ENCODE assay signal across 8 mouse cellular contexts in genomic region chr3:88467116-88467824, GRCm38 (mm10). TPM values are rescaled to one million over a fixed set of nuclear protein-coding genes. Genes with fewer than 3 reads are reported as not detected.
A peak's percentile ranks its signal among the peaks of the same experiment; 100 is the strongest.
DNase-seq lines count a peak whose midpoint lies in the region; ATAC-seq and TF ChIP-seq lines count a peak whose summit lies in the region.

No protein-coding gene starts in this region.

- WGBS in bone marrow, adult 2 months = 30% methylated on average over 16 of the region's 16 CpGs
- 26% methylated on average over 16 of the region's 16 CpGs for WGBS in embryonic facial prominence, embryonic 14.5 days
- WGBS in heart, embryonic 12.5 days = 29% methylated on average over 16 of the region's 16 CpGs
- WGBS in kidney, embryonic 15.5 days = 30% methylated on average over 16 of the region's 16 CpGs

- no peaks in the 10 kb centered on the region for H3K9me3 ChIP-seq in embryonic facial prominence, embryonic 14.5 days (ENCODE audit: control insufficient read depth, low read length)
- H3K9me3 ChIP-seq in heart, embryonic 12.5 days (replicated peaks) = 0 out of 2 replicates have a peak, but pooled peaks cover 4% of the 10 kb centered on the region
- no peaks in the 10 kb centered on the region for H3K9me3 ChIP-seq in kidney, embryonic 15.5 days (replicated peaks)

- H3K4me3 ChIP-seq in bone marrow, adult 2 months (replicated peaks; ENCODE audit: control insufficient read depth, low read depth, low read length) = no peak overlapping the region
- no peak overlapping the region for H3K4me3 ChIP-seq in embryonic facial prominence, embryonic 14.5 days (ENCODE audit: low read depth, low read length)
- no peak overlapping the region for H3K4me3 ChIP-seq in heart, embryonic 12.5 days
- H3K4me3 ChIP-seq in kidney, embryonic 15.5 days (replicated peaks) = no peak overlapping the region

- no peaks in the 10 kb centered on the region for H3K36me3 ChIP-seq in embryonic facial prominence, embryonic 14.5 days (ENCODE audit: control insufficient read depth, insufficient read depth, low read length)
- no peaks in the 10 kb centered on the region for H3K36me3 ChIP-seq in heart, embryonic 12.5 days
- no peaks in the 10 kb centered on the region for H3K36me3 ChIP-seq in kidney, embryonic 15.5 days

- no peaks in the 10 kb centered on the region for H3K27me3 ChIP-seq in embryonic facial prominence, embryonic 14.5 days (replicated peaks; ENCODE audit: control insufficient read depth, insufficient read depth, low read length)
- peaks cover 8% of the 10 kb centered on the region; the same call in 1 of the 2 replicates for H3K27me3 ChIP-seq in heart, embryonic 12.5 days (replicated peaks)
- H3K27me3 ChIP-seq in kidney, embryonic 15.5 days = 0 out of 2 replicates have a peak, but pooled peaks cover 2% of the 10 kb centered on the region

- no peak for TF ChIP-seq POLR2A in bone marrow, adult 2 months (IDR thresholded peaks at IDR 0.05; ENCODE audit: borderline replicate concordance, control insufficient read depth, low read depth, low read length)

- ATAC-seq in embryonic facial prominence, embryonic 14.5 days (ENCODE audit: low read depth) = peak; percentile 93
- ATAC-seq in heart, embryonic 12.5 days (ENCODE audit: insufficient number of reproducible peaks, low FRiP score) = peak; percentile 64
- peak; percentile 80 for ATAC-seq in kidney, embryonic 15.5 days (replicated peaks; ENCODE audit: low FRiP score)

- H3K4me1 ChIP-seq in bone marrow, adult 2 months (ENCODE audit: control insufficient read depth, insufficient read depth, low read length) = peaks cover 3% of the 10 kb centered on the region
- no peaks in the 10 kb centered on the region for H3K4me1 ChIP-seq in embryonic facial prominence, embryonic 14.5 days (ENCODE audit: control insufficient read depth, insufficient read depth, low read length)
- peaks cover 3% of the 10 kb centered on the region for H3K4me1 ChIP-seq in heart, embryonic 12.5 days (replicated peaks)
- H3K4me1 ChIP-seq in kidney, embryonic 15.5 days = peaks cover 9% of the 10 kb centered on the region

- no peak overlapping the region for H3K4me2 ChIP-seq in embryonic facial prominence, embryonic 14.5 days (ENCODE audit: low read depth, low read length)
- H3K4me2 ChIP-seq in heart, embryonic 12.5 days = no peak overlapping the region
- H3K4me2 ChIP-seq in kidney, embryonic 15.5 days = no peak overlapping the region

- 0 out of 2 replicates have a peak overlapping the region, but pooled peaks have one; percentile 10 for H3K9ac ChIP-seq in embryonic facial prominence, embryonic 14.5 days (ENCODE audit: low read depth, low read length)
- no peak overlapping the region for H3K9ac ChIP-seq in heart, embryonic 12.5 days
- H3K9ac ChIP-seq in kidney, embryonic 15.5 days = no peak overlapping the region

- peak; percentile 97 for TF ChIP-seq CTCF in bone marrow, adult 2 months (IDR thresholded peaks at IDR 0.05; ENCODE audit: control insufficient read depth, insufficient read depth, low read length)

- DNase-seq in A20 (ENCODE audit: low read depth, low spot score) (peak; percentile 84), liver (peak; percentile 90)
- peak; percentile 94 for DNase-seq in embryonic facial prominence, embryonic 14.5 days (ENCODE audit: low spot score)
- peak; percentile 52 to 78 for DNase-seq in monocyte, adult 2 months (ENCODE audit: low read depth in 1 of 2, low spot score in 2 of 2)
- peak; percentile 94 to 97 for DNase-seq in spleen, postnatal 10 days (ENCODE audit: low spot score in 2 of 2)

- 0 out of 2 replicates have a peak overlapping the region, but pooled peaks have one; percentile 41 for H3K27ac ChIP-seq in bone marrow, adult 2 months (ENCODE audit: control insufficient read depth, insufficient read depth, low read depth, low read length, poor library complexity)
- no peak overlapping the region for H3K27ac ChIP-seq in embryonic facial prominence, embryonic 14.5 days (replicated peaks; ENCODE audit: low read depth, low read length)
- no peak overlapping the region for H3K27ac ChIP-seq in heart, embryonic 12.5 days (ENCODE audit: poor library complexity, severe bottlenecking)
- H3K27ac ChIP-seq in kidney, embryonic 15.5 days = no peak overlapping the region

RNA-seq across cellular contexts. Expression of gene Sema4a, which starts 6.3 kb away (rescaled TPM):
- polyA plus RNA-seq in bone marrow, adult 2 months (2011; ENCODE audit: insufficient read depth, insufficient read length, low replicate concordance, missing spikeins) = 43.9 and 131 TPM in 2 replicates
- polyA plus RNA-seq in embryonic facial prominence, embryonic 14.5 days (2014; fragmentation: Nextera tagmentation; extraction: Ambion mirVana) = 9.5 and 10.1 TPM in 2 replicates
- 0.92 and 1.3 TPM in 2 replicates for polyA plus RNA-seq in heart, embryonic 12.5 days (2016; fragmentation: Nextera tagmentation; extraction: Ambion mirVana)
- 14.0 and 14.7 TPM in 2 replicates for polyA plus RNA-seq in kidney, embryonic 15.5 days (2015; fragmentation: Nextera tagmentation; extraction: Ambion mirVana)

RNA-seq across cellular contexts. Expression of gene Slc25a44, which starts 42.3 kb away (rescaled TPM):
- 15.7 and 17.4 TPM in 2 replicates for polyA plus RNA-seq in bone marrow, adult 2 months (2011; ENCODE audit: insufficient read depth, insufficient read length, low replicate concordance, missing spikeins)
- polyA plus RNA-seq in embryonic facial prominence, embryonic 14.5 days (2014; fragmentation: Nextera tagmentation; extraction: Ambion mirVana) = 18.1 and 21.4 TPM in 2 replicates
- 14.1 and 14.3 TPM in 2 replicates for polyA plus RNA-seq in heart, embryonic 12.5 days (2016; fragmentation: Nextera tagmentation; extraction: Ambion mirVana)
- 17.5 and 17.6 TPM in 2 replicates for polyA plus RNA-seq in kidney, embryonic 15.5 days (2015; fragmentation: Nextera tagmentation; extraction: Ambion mirVana)

RNA-seq across cellular contexts. Expression of gene Lmna, which starts 42.5 kb away (rescaled TPM):
- polyA plus RNA-seq in bone marrow, adult 2 months (2011; ENCODE audit: insufficient read depth, insufficient read length, low replicate concordance, missing spikeins) = 58.9 and 69.6 TPM in 2 replicates
- 426 and 482 TPM in 2 replicates for polyA plus RNA-seq in embryonic facial prominence, embryonic 14.5 days (2014; fragmentation: Nextera tagmentation; extraction: Ambion mirVana)
- 108 and 113 TPM in 2 replicates for polyA plus RNA-seq in heart, embryonic 12.5 days (2016; fragmentation: Nextera tagmentation; extraction: Ambion mirVana)
- 89.2 and 92.0 TPM in 2 replicates for polyA plus RNA-seq in kidney, embryonic 15.5 days (2015; fragmentation: Nextera tagmentation; extraction: Ambion mirVana)

RNA-seq across cellular contexts. Expression of gene Pmf1, which starts 57.1 kb away (rescaled TPM):
- 60.1 and 67.5 TPM in 2 replicates for polyA plus RNA-seq in bone marrow, adult 2 months (2011; ENCODE audit: insufficient read depth, insufficient read length, low replicate concordance, missing spikeins)
- 87.0 and 99.7 TPM in 2 replicates for polyA plus RNA-seq in embryonic facial prominence, embryonic 14.5 days (2014; fragmentation: Nextera tagmentation; extraction: Ambion mirVana)
- 100 and 104 TPM in 2 replicates for polyA plus RNA-seq in heart, embryonic 12.5 days (2016; fragmentation: Nextera tagmentation; extraction: Ambion mirVana)
- polyA plus RNA-seq in kidney, embryonic 15.5 days (2015; fragmentation: Nextera tagmentation; extraction: Ambion mirVana) = 152 TPM in 2 replicates
